Mouse (Mus musculus) lung, embryonic 16.5 days (tissue): ENCODE measurements around the gene Prex1. TPM values are rescaled to one million over a fixed set of nuclear protein-coding genes. Genes with fewer than 3 reads are reported as not detected.
A peak's percentile ranks its signal among the peaks of the same experiment; 100 is the strongest.

Experiments
- ATAC-seq: fragments of 200-750 bp; cut with Nextera tagmentation; 2 replicates; pipeline ENCODE4 v1.8.0; 2017; ENCODE audit warnings: low read depth, mild to moderate bottlenecking, moderate library complexity
- H3K27ac ChIP-seq: fragments of 300-500 bp; sonication (generic); 2 replicates; pipeline ENCODE4 v1.5.1; 2014; ENCODE audit warnings: mild to moderate bottlenecking, control low read depth, low read length
- H3K27me3 ChIP-seq: fragments of 300-500 bp; sonication (generic); 2 replicates; pipeline ENCODE4 v1.6.1; 2014; ENCODE audit warnings: low read depth, low read length, mixed read lengths; ENCODE audit not compliant: control insufficient read depth, insufficient read depth
- H3K36me3 ChIP-seq: fragments of 300-500 bp; sonication (generic); 2 replicates; pipeline ENCODE4 v1.6.1; 2014; ENCODE audit warnings: low read length; ENCODE audit not compliant: control insufficient read depth, insufficient read depth
- H3K4me1 ChIP-seq: fragments of 300-500 bp; sonication (generic); replicated peaks from 2 replicates; pipeline ENCODE4 v1.6.1; 2014; ENCODE audit warnings: low read length, mixed read lengths; ENCODE audit not compliant: control insufficient read depth, insufficient read depth
- H3K4me2 ChIP-seq: fragments of 300-500 bp; sonication (generic); 2 replicates; pipeline ENCODE4 v1.6.1; 2014; ENCODE audit warnings: low read depth, low read length, control low read depth
- H3K4me3 ChIP-seq: fragments of 300-500 bp; sonication (generic); 2 replicates; pipeline ENCODE4 v1.5.1; 2014; ENCODE audit warnings: mild to moderate bottlenecking, low read length, control low read depth
- H3K9ac ChIP-seq: fragments of 300-500 bp; sonication (generic); 2 replicates; pipeline ENCODE4 v1.6.1; 2014; ENCODE audit warnings: low read length, control low read depth
- H3K9me3 ChIP-seq: fragments of 300-500 bp; sonication (generic); 2 replicates; pipeline ENCODE4 v1.6.1; 2016; ENCODE audit warnings: low read length; ENCODE audit not compliant: control insufficient read depth
- WGBS: fragments of 180-500 bp; shearing (Covaris S2); extraction: QIAGEN DNeasy Blood & Tissue Kit; methylation state at CpG from one replicate; pipeline ENCODE4 v1.1.7; 2014; 5-methylcytosine and 5-hydroxymethylcytosine counted together
- polyA plus RNA-seq: library from polyadenylated mRNA; unstranded; fragments of >200 nt; fragmentation: Nextera tagmentation; extraction: Ambion mirVana; gene quantifications from 2 replicates; pipeline ENCODE4 v1.2.1, GENCODE M21; 2015

Gene Prex1
- polyA plus RNA-seq, 1 experiment from 2014 or later: 8.9 TPM

DNA sequence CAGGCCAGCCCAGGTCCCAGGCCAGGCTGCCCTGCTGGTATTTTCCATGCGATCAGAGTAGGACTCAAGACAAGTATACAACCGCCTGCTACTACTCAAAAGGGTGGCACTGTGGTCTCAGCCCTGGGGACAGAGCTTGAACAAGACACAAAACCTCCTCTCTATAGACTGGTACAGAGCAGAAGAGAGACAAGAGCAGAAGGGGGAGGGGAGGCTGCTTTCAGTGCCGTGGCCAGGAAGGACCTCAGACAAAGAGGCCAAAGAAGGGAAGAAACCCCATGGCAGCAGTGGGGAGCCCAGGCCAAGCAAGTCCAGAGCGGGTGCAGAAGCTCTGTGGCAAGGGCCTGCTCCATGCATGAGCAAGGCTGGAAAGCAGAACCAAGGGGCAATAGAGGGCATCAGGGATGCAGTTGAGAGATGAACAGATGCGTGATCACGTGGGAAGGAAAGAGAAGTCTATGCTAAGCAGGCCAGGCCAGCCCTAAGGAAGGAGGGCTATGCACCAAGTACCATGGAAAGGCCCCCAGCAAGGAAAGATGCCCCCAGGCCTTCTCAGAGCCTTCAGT lies 51.0 kb downstream of the Prex1 start:
- H3K36me3 ChIP-seq: no peaks in the 10 kb centered on the region
- no peak overlapping the region for H3K27ac ChIP-seq
- no peak overlapping the region for H3K4me3 ChIP-seq
- no peaks in the 10 kb centered on the region for H3K4me1 ChIP-seq
- no peaks in the 10 kb centered on the region for H3K9me3 ChIP-seq
- H3K4me2 ChIP-seq: no peak overlapping the region
- no peak overlapping the region for H3K9ac ChIP-seq
- ATAC-seq: no peak
- 69% methylated on average over 6 of the region's 6 CpGs for WGBS
- no peaks in the 10 kb centered on the region for H3K27me3 ChIP-seq

DNA sequence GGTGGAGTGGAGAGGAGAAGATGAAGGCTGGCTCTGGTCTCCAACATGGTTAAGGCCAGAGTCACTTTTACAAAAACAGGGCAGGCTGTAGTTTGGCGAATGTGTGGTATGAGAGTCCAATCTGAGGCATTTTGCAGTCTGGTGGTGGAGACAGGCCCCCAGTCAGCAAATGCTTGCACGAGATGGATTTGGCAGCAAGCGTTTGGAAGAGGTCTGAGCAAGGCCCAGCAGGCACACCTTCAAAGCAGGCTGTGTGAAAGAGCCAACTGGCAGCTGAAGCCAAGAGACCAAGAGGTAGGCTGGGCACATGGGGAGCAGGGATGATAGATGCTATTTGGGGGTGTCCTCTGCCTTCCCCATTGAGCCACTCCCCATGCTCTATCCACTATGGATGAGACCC lies 51.7 kb downstream of the Prex1 start:
- no peaks in the 10 kb centered on the region for H3K9me3 ChIP-seq

DNA sequence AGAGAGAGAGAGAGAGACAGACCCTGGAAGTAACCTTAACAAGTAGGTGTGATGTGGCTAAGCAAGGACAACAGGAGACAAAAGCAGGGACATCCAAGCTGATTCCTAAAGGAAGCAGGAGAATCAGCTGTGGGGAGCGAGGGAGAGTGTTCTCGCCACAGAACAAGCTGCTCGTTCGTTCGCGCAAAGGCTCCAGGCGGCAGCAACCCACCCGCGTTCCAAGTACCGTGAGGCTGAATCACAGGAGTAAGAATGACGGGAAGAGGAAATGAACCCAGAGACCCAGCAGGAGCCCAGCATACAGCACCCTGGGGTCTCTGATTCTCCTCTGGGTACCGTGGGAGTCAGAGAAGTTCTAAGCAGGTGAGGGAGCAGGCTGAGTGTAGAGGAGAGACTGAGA lies 52.1 kb downstream of the Prex1 start:
- no peaks in the 10 kb centered on the region for H3K36me3 ChIP-seq
- H3K27me3 ChIP-seq: no peaks in the 10 kb centered on the region
- H3K4me2 ChIP-seq: no peak overlapping the region
- 63% methylated on average over 12 of the region's 12 CpGs for WGBS
- H3K27ac ChIP-seq: no peak overlapping the region
- no peak for ATAC-seq
- H3K9me3 ChIP-seq: no peaks in the 10 kb centered on the region
- no peak overlapping the region for H3K4me3 ChIP-seq
- no peak overlapping the region for H3K9ac ChIP-seq
- H3K4me1 ChIP-seq: no peaks in the 10 kb centered on the region

More for the DNA sequence above, 51.7 kb downstream of the Prex1 start:
- H3K9ac ChIP-seq: no peak overlapping the region
- no peak for ATAC-seq
- H3K4me3 ChIP-seq: no peak overlapping the region
- no peak overlapping the region for H3K4me2 ChIP-seq
- WGBS: 68% methylated on average over 3 of the region's 3 CpGs
- H3K36me3 ChIP-seq: no peaks in the 10 kb centered on the region
- no peaks in the 10 kb centered on the region for H3K4me1 ChIP-seq
- H3K27ac ChIP-seq: no peak overlapping the region
- H3K27me3 ChIP-seq: no peaks in the 10 kb centered on the region

DNA sequence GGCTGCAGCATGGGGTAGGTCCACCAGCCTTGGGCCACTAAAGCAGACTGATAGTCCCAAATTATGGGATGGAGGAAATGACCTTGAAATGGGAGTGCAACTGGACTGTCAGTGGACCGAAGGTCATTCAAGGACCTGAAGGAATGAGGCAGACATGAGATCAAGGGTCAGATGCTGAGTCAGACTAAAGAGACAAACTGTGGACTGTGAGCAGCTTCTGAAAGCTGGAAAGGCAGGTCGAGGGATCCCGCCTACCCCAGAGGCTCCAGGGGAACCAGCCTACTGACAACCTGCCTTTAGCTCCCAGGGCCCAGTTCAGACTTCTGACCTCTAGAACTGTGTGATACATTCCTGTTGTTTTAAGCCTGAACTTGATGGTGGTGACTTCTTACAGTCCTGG lies 55.3 kb downstream of the Prex1 start:
- ATAC-seq: no peak
- H3K36me3 ChIP-seq: no peaks in the 10 kb centered on the region
- WGBS: 67% methylated on average over 3 of the region's 3 CpGs
- no peaks in the 10 kb centered on the region for H3K27me3 ChIP-seq
- H3K9me3 ChIP-seq: no peaks in the 10 kb centered on the region
- H3K4me3 ChIP-seq: no peak overlapping the region
- peak overlapping the region; percentile 84 for H3K27ac ChIP-seq
- no peak overlapping the region for H3K4me2 ChIP-seq
- H3K9ac ChIP-seq: no peak overlapping the region
- H3K4me1 ChIP-seq: 0 out of 2 replicates have a peak, but pooled peaks cover 2% of the 10 kb centered on the region

DNA sequence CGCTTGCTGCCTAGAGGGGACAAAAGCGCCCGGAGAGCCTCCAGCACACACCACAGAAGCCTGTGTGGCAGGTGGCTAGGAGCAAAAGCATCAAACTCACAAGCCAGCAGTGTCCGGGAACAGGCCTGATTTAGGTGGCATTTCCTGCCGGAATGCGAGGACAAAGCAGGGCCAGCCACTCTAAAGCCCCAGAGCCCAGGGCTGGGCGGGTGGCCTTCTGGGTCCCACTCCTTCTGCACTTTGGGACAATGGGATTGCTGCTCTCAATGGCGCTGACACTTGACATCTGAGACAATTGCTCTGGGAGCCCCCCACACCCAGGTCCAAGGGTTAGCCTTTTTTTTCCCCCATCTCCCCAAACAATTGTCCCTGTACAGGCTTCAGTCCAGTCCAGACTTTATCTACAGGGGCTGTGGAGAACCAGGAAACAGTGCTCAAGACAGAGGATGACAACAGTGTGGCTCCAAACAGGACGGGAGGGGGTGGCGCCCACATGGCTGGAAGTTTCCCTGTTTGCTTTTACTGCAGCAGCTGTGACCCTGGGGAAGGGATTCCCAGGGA lies 56.1 kb downstream of the Prex1 start:
- H3K9ac ChIP-seq: no peak overlapping the region; the same call in 1 of the 2 replicates
- no peak overlapping the region for H3K4me3 ChIP-seq
- 0 out of 2 replicates have a peak, but pooled peaks cover 2% of the 10 kb centered on the region for H3K4me1 ChIP-seq
- peak; percentile 72 for ATAC-seq
- no peak overlapping the region for H3K4me2 ChIP-seq
- 41% methylated on average over 10 of the region's 10 CpGs for WGBS
- H3K36me3 ChIP-seq: no peaks in the 10 kb centered on the region
- H3K27ac ChIP-seq: peak overlapping the region; percentile 84
- H3K27me3 ChIP-seq: no peaks in the 10 kb centered on the region
- no peaks in the 10 kb centered on the region for H3K9me3 ChIP-seq

DNA sequence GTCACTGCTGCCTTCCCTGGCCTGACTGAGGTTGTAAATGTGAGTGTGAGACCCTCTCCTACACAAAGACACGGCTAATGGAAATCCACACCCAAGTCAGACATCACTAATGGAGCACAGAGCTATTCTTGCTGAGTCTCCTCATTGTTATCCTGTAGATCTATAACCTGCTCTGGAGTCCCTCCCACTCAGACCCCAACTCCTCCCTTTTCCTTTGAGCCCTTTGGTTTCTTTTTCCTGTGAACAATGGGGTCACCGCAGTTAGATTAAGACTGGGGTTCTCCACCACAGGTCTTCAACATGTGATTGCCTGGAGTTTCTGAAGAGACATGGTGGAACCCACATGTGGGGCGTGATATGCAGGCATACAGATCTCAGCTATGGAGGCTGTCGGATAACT lies 57.0 kb downstream of the Prex1 start:
- Histone ChIP-seq H3K27ac (peak overlapping the region; percentile 84), H3K4me1 (0 out of 2 replicates have a peak, but pooled peaks cover 2% of the 10 kb centered on the region), H3K36me3 (no peaks in the 10 kb centered on the region), H3K9ac (no peak overlapping the region), H3K4me3 (no peak overlapping the region), H3K27me3 (no peaks in the 10 kb centered on the region), H3K4me2 (no peak overlapping the region), H3K9me3 (no peaks in the 10 kb centered on the region)
- ATAC-seq: no peak
- WGBS: 54% methylated on average over 4 of the region's 4 CpGs

DNA sequence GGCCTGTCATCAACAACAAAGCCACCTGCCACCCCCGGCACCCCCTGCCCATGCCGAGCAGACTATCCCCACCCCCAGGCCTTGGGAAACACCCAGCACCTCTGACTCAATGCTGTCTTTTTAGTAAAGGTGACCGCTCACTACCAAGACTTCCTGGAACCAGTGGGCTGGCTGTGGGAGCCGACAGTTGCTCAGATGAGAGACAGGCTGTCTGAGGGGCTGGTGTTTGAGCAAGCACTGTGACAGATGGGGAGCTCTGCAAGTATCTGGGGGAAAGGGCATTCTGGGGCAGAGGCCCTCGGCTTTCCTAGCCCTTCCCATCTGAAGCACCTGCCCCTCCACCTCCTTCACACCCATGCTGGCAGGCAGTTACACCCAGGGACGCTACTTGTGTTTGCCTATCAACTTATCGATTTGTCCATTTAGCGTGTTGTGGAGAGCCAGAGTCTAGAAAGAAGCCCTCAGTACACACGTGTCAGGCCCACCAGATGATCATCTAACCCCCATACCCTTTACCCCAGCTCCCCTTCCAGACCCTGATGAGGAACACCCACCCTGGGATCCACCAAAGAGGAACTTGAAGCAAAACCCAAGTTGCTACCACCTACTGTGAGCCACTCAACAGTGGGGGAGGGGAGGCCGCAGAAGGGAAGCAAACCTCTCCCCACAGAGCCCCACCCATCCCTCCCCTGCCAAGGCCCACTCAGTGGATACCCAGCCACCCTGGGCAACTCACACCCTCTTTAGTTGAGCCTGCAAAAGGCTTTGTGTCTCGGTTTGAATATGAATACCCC lies 57.7 kb downstream of the Prex1 start:
- Histone ChIP-seq H3K36me3 (no peaks in the 10 kb centered on the region), H3K4me3 (no peak overlapping the region), H3K9me3 (no peaks in the 10 kb centered on the region), H3K27me3 (no peaks in the 10 kb centered on the region), H3K27ac (peak overlapping the region; percentile 28), H3K4me1 (0 out of 2 replicates have a peak, but pooled peaks cover 5% of the 10 kb centered on the region), H3K9ac (no peak overlapping the region), H3K4me2 (no peak overlapping the region)
- 35% methylated on average over 11 of the region's 11 CpGs for WGBS
- ATAC-seq: 0 out of 2 replicates have a peak, but pooled peaks have one; percentile 12

DNA sequence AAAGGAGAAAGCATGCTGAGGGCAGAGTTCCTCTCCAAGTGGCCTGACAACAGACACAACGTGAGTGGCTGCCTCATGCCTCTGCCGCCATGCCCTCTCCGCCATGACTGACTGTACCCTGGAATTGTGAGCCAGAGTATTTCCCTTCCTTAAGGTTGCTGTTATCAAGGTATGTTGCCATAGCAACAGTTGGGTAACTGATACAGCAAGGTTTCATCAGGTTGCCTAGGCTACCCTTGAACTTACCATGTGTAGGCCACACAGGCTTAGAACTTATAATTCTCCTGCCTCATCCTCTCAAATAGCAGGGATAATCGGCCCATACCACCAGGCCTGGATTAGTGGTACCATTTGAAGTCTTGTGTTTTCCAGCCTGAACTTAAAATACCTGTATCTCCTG lies 58.3 kb downstream of the Prex1 start:
- H3K27ac ChIP-seq: no peak overlapping the region
- no peaks in the 10 kb centered on the region for H3K27me3 ChIP-seq
- H3K4me3 ChIP-seq: no peak overlapping the region
- WGBS: 80% methylated on average over 4 of the region's 4 CpGs
- H3K4me1 ChIP-seq: peaks cover 5% of the 10 kb centered on the region; the same call in 1 of the 2 replicates
- no peaks in the 10 kb centered on the region for H3K9me3 ChIP-seq
- H3K36me3 ChIP-seq: no peaks in the 10 kb centered on the region
- no peak for ATAC-seq
- H3K9ac ChIP-seq: no peak overlapping the region
- H3K4me2 ChIP-seq: no peak overlapping the region

DNA sequence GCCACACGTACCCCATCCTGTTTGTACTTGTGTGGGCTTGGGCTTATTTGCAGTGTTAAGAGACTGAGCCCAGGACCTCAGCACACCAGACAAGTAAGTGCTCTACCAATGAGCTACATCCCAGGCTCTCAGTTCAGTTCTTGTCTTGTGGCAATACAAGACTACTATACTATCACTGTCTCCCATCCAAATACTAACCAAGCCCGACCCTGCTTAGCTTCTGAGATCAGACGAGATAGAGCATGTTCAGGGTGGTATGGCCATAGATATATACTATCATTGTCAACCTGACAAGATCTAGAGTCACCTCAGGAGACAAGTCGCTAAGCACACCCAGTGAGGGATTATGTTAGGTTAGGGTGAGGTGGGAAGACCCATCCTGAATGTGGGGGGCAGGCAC lies 58.8 kb downstream of the Prex1 start:
- H3K4me2 ChIP-seq: no peak overlapping the region
- H3K36me3 ChIP-seq: no peaks in the 10 kb centered on the region
- no peak overlapping the region for H3K27ac ChIP-seq
- H3K4me3 ChIP-seq: no peak overlapping the region
- H3K4me1 ChIP-seq: peaks cover 5% of the 10 kb centered on the region; the same call in 1 of the 2 replicates
- no peaks in the 10 kb centered on the region for H3K9me3 ChIP-seq
- H3K27me3 ChIP-seq: no peaks in the 10 kb centered on the region
- 78% methylated on average over 4 of the region's 4 CpGs for WGBS
- ATAC-seq: no peak
- H3K9ac ChIP-seq: no peak overlapping the region
